Mouse (Mus musculus) thymus, adult 2 months (tissue): ENCODE results near the gene Hao2. TPM values are rescaled to one million over a fixed set of nuclear protein-coding genes. Genes with fewer than 3 reads are reported as not detected.

Source experiments
- DNase-seq: peaks from one replicate; pipeline ENCODE4 v3.0.0; 2021
- H3K27ac ChIP-seq: fragments of 200-500 bp; 2 replicates; pipeline ENCODE4 v1.5.1; 2012; ENCODE audit warnings: low read length, control low read depth; ENCODE audit not compliant: control insufficient read depth, insufficient read depth
- H3K27me3 ChIP-seq: fragments of 200-500 bp; 2 replicates; pipeline ENCODE4 v1.6.1; 2012; ENCODE audit warnings: mild to moderate bottlenecking, low read length, moderate library complexity, mixed read lengths; ENCODE audit not compliant: control insufficient read depth, insufficient read depth
- H3K36me3 ChIP-seq: fragments of 200-500 bp; 2 replicates; pipeline ENCODE4 v1.6.1; 2012; ENCODE audit warnings: mild to moderate bottlenecking, low read length, moderate library complexity; ENCODE audit not compliant: control insufficient read depth, insufficient read depth
- H3K4me1 ChIP-seq: fragments of 200-500 bp; replicated peaks from 2 replicates; pipeline ENCODE4 v1.6.1; 2012; ENCODE audit warnings: low read length; ENCODE audit not compliant: control insufficient read depth, insufficient read depth
- H3K4me3 ChIP-seq: fragments of 200-500 bp; 2 replicates; pipeline ENCODE4 v1.5.1; 2012; ENCODE audit warnings: mild to moderate bottlenecking, low read length, control low read depth, moderate library complexity; ENCODE audit not compliant: control insufficient read depth, insufficient read depth
- CTCF ChIP-seq: fragments of 200-500 bp; IDR thresholded peaks from 2 replicates; pipeline ENCODE4 v1.5.1; 2012; ENCODE audit warnings: mild to moderate bottlenecking, control low read depth, low read length, moderate library complexity, borderline replicate concordance; ENCODE audit not compliant: control insufficient read depth, poor library complexity, insufficient read depth; ENCODE audit errors: extremely low read depth
- POLR2A ChIP-seq: fragments of 200-500 bp; IDR thresholded peaks from 2 replicates; pipeline ENCODE4 v1.6.1; 2012; ENCODE audit warnings: mild to moderate bottlenecking, low read length, control low read depth, moderate library complexity; ENCODE audit not compliant: control insufficient read depth, poor library complexity, insufficient read depth; ENCODE audit errors: extremely low read depth
- WGBS: fragments of 180-500 bp; shearing (Covaris S2); methylation state at CpG from one replicate; pipeline ENCODE4 v1.1.7; 2018; 5-methylcytosine and 5-hydroxymethylcytosine counted together
- polyA plus RNA-seq: library from polyadenylated mRNA; depleted of rRNA; stranded (reverse); fragments of >200 nt; gene quantifications from 2 replicates; pipeline ENCODE4 v1.2.3, GENCODE M21; 2012; rRNA removed

Hao2 gene
- 0.18 TPM in 1 of 2 replicates, not detected in the other for polyA plus RNA-seq

DNA sequence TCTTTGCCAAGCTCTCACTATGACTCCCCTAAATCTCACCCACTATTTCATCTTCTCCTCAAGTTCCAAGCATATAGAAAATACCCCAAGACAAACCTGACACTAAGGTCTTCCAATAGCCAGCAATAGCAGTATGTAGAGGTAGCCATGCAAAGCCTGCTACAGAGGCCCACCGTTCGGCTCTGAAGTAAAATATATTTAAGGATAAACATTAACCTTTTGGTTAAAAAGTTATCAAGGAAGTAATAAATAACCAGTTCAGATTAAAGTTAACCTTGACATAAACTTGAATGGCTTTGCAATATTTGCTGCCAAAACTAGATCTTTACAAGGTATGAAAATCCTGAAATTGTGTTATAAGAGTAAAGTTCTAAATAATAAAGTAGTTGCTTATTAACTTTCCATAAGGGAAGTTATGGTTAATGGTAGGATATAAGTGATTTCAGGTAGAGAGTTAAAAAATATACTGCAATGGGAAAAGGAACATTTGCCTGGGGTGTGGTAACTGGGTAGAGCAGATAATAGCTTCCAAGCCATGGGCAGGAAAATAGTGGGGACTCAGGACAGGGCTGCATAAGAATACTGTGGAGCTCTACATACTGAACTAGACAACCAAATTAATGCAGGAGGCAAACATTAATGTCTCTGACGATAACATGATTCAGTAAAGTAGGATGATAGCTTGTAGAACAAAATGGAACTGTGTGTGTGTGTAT is at the start of gene Hao2:
Gene Hao2, minus strand, starts transcription at position 183 of the 716 bp plus-strand sequence.
- 88% methylated on average over 3 of the region's 3 CpGs for WGBS
- TF ChIP-seq POLR2A = no peak
- TF ChIP-seq CTCF = no peak
- H3K36me3 ChIP-seq = no peaks in the 10 kb centered on the region
- no peak for DNase-seq
- no peaks in the 10 kb centered on the region for H3K27me3 ChIP-seq
- no peak within 1 kb of the TSS for H3K27ac ChIP-seq
- no peaks in the 10 kb centered on the region for H3K4me1 ChIP-seq
- no peak within 1 kb of the TSS for H3K4me3 ChIP-seq

DNA sequence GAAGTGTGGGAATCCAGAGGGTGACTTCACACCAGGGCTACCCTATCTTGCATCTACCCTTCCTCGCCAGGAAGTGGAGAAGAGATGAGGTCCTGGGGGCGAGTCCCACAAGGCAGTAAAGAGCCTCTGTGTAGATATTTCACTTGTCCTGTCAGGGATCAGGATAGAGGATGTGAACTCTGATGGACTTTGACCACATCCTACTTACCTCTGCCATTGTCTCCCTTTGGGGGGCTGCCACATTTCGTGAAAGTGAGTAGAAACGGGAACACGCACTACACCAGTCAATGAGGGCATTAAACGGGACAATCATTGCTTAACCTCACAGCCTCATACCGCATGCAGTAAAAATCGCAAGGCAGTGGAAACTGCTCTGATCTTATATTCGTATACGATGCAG is 48.6 kb upstream of the Hao2 start:
- TF ChIP-seq POLR2A = no peak

DNA sequence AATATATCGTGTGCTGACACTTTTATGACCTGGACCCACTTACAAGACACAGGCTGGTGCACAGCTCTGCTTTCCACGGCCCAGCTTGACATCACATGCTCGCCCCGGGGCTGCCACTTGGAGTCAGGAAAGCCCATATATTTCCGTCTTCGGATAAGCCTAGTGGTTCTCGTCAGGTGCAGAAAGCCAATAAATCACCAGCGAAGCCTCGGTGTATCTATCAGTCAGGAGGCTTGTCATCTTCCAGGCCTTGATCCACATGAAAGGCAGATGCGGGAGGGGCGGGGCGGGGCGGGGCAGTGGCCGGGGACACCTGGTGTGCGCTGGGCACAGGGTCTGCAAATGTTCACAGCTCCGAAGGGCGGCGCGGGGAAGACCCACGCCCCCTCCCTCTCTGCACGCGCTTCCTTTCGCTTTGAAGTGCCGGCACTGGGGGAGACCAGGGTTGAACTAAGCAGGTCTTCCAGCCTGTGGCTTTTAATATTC is 48.1 kb upstream of the Hao2 start:
- no peak for TF ChIP-seq POLR2A
- TF ChIP-seq CTCF = no peak
- WGBS = 5% methylated on average over 24 of the region's 24 CpGs
- no peak for DNase-seq
- Histone ChIP-seq H3K36me3 (no peaks in the 10 kb centered on the region), H3K27me3 (no peaks in the 10 kb centered on the region), H3K4me1 (0 out of 2 replicates have a peak, but pooled peaks cover 3% of the 10 kb centered on the region), H3K27ac (no peak overlapping the region), H3K4me3 (no peak overlapping the region)

More for the DNA sequence above, 48.6 kb upstream of the Hao2 start:
- no peak for DNase-seq
- H3K4me1 ChIP-seq = 0 out of 2 replicates have a peak, but pooled peaks cover 3% of the 10 kb centered on the region
- no peak overlapping the region for H3K27ac ChIP-seq
- H3K4me3 ChIP-seq = no peak overlapping the region
- 30% methylated on average over 10 of the region's 10 CpGs for WGBS
- H3K36me3 ChIP-seq = no peaks in the 10 kb centered on the region
- H3K27me3 ChIP-seq = no peaks in the 10 kb centered on the region

DNA sequence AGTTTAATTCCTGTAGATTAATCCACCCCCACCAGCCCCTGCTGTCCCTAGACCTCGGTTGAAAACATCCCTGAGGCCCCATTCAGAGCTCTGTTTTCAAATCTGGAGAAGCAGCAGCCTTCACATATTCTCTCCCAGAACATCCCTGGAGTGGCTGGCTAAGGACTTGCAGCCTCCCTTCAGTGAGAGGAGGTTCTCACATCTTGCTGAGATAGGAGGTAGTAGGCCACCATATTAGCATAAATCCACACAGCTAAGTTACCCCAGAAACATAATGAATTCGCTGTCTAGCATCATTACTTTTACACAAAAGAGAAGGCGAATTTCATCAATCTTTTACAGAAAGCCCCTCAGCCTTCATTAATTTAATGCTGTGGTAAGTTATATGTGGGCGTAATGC is 47.2 kb upstream of the Hao2 start:
- 0 out of 2 replicates have a peak, but pooled peaks cover 3% of the 10 kb centered on the region for H3K4me1 ChIP-seq
- WGBS = 85% methylated on average over 4 of the region's 4 CpGs
- no peak for TF ChIP-seq CTCF
- no peak for TF ChIP-seq POLR2A
- H3K4me3 ChIP-seq = no peak overlapping the region
- H3K36me3 ChIP-seq = no peaks in the 10 kb centered on the region
- DNase-seq = no peak
- H3K27me3 ChIP-seq = no peaks in the 10 kb centered on the region
- H3K27ac ChIP-seq = no peak overlapping the region

DNA sequence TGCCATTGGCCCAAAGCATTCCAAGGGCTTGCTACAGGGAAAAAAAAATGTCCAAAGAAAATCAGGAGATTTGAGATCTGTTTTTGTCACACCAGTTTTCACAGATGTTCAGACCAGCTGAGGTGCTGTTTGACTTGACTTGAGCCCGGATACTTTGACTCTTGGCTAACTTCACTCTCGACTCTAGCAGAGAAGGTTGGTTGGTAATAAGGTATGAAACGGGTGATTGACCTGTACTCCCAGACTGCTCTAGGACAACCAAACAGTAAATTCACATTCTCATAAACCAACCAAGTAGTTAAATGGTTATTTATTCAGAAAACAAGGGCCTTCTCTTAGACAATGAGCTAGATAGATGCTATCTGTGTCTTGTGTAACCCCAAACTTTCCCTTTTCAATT is 43.4 kb upstream of the Hao2 start:
- no peaks in the 10 kb centered on the region for H3K27me3 ChIP-seq
- no peaks in the 10 kb centered on the region for H3K36me3 ChIP-seq
- DNase-seq = no peak
- H3K4me1 ChIP-seq = 0 out of 2 replicates have a peak, but pooled peaks cover 3% of the 10 kb centered on the region
- no peak overlapping the region for H3K4me3 ChIP-seq
- 86% methylated on average over 3 of the region's 3 CpGs for WGBS
- no peak overlapping the region for H3K27ac ChIP-seq
- TF ChIP-seq CTCF (no peak), POLR2A (no peak)

DNA sequence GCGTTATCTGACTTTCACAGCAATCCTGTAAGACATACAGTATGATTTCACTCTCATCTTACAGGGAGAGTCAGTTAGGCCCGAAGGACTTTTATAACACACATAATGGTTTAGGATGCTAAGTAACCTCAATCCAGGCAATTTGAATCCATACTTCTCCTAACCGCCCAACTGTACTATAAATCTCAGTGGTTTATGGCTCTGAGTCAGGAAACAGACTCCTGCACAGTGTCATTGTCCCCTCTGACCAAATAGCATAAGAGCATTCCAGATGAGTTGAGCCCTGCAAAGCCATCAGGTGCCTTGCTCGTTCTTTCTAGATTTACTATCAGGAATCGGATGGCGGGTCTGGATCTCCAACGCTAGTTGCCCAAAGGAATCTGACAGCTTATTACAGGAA is 41.6 kb upstream of the Hao2 start:
- no peak overlapping the region for H3K4me3 ChIP-seq
- H3K36me3 ChIP-seq = no peaks in the 10 kb centered on the region
- DNase-seq = no peak
- H3K27ac ChIP-seq = no peak overlapping the region
- H3K27me3 ChIP-seq = no peaks in the 10 kb centered on the region
- 92% methylated on average over 7 of the region's 7 CpGs for WGBS
- TF ChIP-seq CTCF (no peak), POLR2A (no peak)
- H3K4me1 ChIP-seq = no peaks in the 10 kb centered on the region

DNA sequence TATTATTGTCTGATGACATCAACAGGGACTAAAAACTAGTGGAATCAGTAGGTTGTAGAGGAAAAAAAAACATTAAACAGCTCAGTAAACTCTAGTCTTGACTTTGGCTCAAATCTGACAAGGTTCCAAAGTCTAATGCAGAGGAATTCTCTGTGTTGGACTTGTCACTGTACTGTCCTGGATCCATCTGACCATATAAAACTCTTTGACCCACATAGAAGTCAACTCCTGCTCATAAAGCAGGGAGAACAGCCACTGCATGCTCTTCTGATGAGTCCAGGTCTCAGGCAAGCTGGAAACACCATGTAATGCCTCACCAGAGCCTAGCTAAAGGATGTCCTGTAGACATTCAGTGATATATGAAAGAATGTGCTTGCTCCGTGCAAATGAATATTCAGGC is 41.0 kb upstream of the Hao2 start:
- Histone ChIP-seq H3K4me1 (no peaks in the 10 kb centered on the region), H3K27ac (no peak overlapping the region), H3K27me3 (no peaks in the 10 kb centered on the region), H3K36me3 (no peaks in the 10 kb centered on the region), H3K4me3 (no peak overlapping the region)
- TF ChIP-seq POLR2A (no peak), CTCF (no peak)
- DNase-seq = no peak
- 96% methylated on average over 1 of the region's 1 CpGs for WGBS
